Mouse (Mus musculus) liver, adult 2 months (tissue): ENCODE results near the gene Fxyd2. TPM values are rescaled to one million over a fixed set of nuclear protein-coding genes. Genes with fewer than 3 reads are reported as not detected.
A peak's percentile ranks its signal among the peaks of the same experiment; 100 is the strongest.

Source experiments
- DNase-seq: peaks from one replicate; pipeline ENCODE4 v3.0.0-alpha.2; 2011; ENCODE audit warnings: low read depth, low spot score; ENCODE audit errors: extremely low read depth
- H3K27ac ChIP-seq: fragments of 200-500 bp; replicated peaks from 2 replicates; pipeline ENCODE4 v1.5.1; 2012; ENCODE audit warnings: low read depth, mild to moderate bottlenecking, control low read depth, inconsistent platforms, low read length; ENCODE audit not compliant: insufficient read depth
- H3K27me3 ChIP-seq: fragments of 200-500 bp; 2 replicates; pipeline ENCODE4 v1.6.1; 2012; ENCODE audit warnings: mild to moderate bottlenecking, moderate library complexity, low read length, inconsistent platforms; ENCODE audit not compliant: control insufficient read depth, insufficient read depth
- H3K36me3 ChIP-seq: fragments of 200-500 bp; 2 replicates; pipeline ENCODE4 v1.6.1; 2012; ENCODE audit warnings: low read length, inconsistent platforms; ENCODE audit not compliant: control insufficient read depth, insufficient read depth
- H3K4me1 ChIP-seq: fragments of 200-500 bp; 2 replicates; pipeline ENCODE4 v1.6.1; 2011; ENCODE audit warnings: low read length; ENCODE audit not compliant: control insufficient read depth, insufficient read depth
- H3K4me3 ChIP-seq: fragments of 200-500 bp; 2 replicates; pipeline ENCODE4 v1.5.1; 2011; ENCODE audit warnings: low read depth, mild to moderate bottlenecking, control low read depth, low read length, moderate library complexity; ENCODE audit not compliant: insufficient read depth
- H3K79me2 ChIP-seq: fragments of 200-500 bp; 2 replicates; pipeline ENCODE4 v1.6.1; 2012; ENCODE audit warnings: inconsistent platforms, mild to moderate bottlenecking, low read length, moderate library complexity; ENCODE audit not compliant: control insufficient read depth, insufficient read depth
- H3K9ac ChIP-seq: fragments of 200-500 bp; 2 replicates; pipeline ENCODE4 v1.6.1; 2012; ENCODE audit warnings: low read depth, mild to moderate bottlenecking, control low read depth, inconsistent platforms, low read length
- CTCF ChIP-seq: fragments of 200-500 bp; IDR thresholded peaks from 2 replicates; pipeline ENCODE4 v1.5.1; 2011; ENCODE audit warnings: low read depth, low read length, control low read depth
- POLR2A ChIP-seq: fragments of 200-500 bp; IDR thresholded peaks from 2 replicates; pipeline ENCODE4 v1.6.1; 2011; ENCODE audit warnings: low read length, control low read depth; ENCODE audit not compliant: insufficient read depth; ENCODE audit errors: extremely low read depth
- WGBS: fragments of 180-500 bp; shearing (Covaris S2); methylation state at CpG from one replicate; pipeline ENCODE4 v1.1.7; 2018; 5-methylcytosine and 5-hydroxymethylcytosine counted together
- polyA plus RNA-seq: library from polyadenylated mRNA; depleted of rRNA; stranded (reverse); fragments of >200 nt; gene quantifications from 2 replicates; pipeline ENCODE4 v1.2.3, GENCODE M21; 2012
- total RNA-seq: library from RNA; depleted of rRNA; stranded (reverse); fragments of >200 nt; gene quantifications from 2 replicates; pipeline ENCODE4 v1.2.3, GENCODE M21; 2014

The Fxyd2 gene
- total and polyA plus RNA-seq, 2 experiments: 0.29 TPM; not detected in 1

GRCm38 (mm10) chr9:45373896-45374295 lies 25.6 kb upstream of the Fxyd2 start:
- no peaks in the 10 kb centered on the region for H3K79me2 ChIP-seq
- H3K9ac ChIP-seq: no peak overlapping the region
- DNase-seq: no peak

DNA sequence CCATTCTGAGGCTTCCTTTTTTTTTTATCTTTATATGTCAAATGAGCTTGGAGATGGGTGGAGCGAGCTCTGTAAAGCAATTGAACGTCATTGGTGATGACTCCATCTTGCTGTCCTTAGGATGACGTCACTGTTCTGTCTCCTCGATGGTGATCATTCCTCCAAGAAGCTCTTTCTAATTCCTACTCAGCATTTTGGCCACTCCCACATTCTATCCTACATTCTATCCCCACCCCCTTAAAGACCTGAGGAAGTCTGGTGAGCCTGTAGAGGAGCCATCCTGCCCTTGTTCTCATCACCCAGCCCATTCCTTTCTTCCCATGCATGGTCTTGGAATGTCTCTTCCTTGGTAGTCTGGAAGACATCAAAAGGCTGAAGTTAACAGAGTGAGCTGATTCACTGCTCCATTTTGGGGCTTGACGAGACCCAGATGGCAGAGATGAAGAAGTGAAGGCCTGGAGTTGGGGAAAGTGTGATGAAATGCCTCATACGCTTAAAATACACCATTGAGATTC lies 24.4 kb upstream of the Fxyd2 start:
- no peak for DNase-seq
- no peak overlapping the region for H3K9ac ChIP-seq
- WGBS: 94% methylated on average over 6 of the region's 6 CpGs
- peaks cover 3% of the 10 kb centered on the region; the same call in 1 of the 2 replicates for H3K4me1 ChIP-seq
- TF ChIP-seq CTCF (no peak), POLR2A (no peak)
- H3K79me2 ChIP-seq: no peaks in the 10 kb centered on the region
- no peak overlapping the region for H3K4me3 ChIP-seq
- no peaks in the 10 kb centered on the region for H3K36me3 ChIP-seq
- no peak overlapping the region for H3K27ac ChIP-seq
- H3K27me3 ChIP-seq: peaks cover 7% of the 10 kb centered on the region; the same call in 1 of the 2 replicates

More at GRCm38 (mm10) chr9:45373896-45374295, 25.6 kb upstream of the Fxyd2 start:
- Histone ChIP-seq H3K4me1 (peaks cover 3% of the 10 kb centered on the region; the same call in 1 of the 2 replicates), H3K36me3 (no peaks in the 10 kb centered on the region), H3K27me3 (peaks cover 7% of the 10 kb centered on the region; the same call in 1 of the 2 replicates), H3K27ac (no peak overlapping the region), H3K4me3 (no peak overlapping the region)
- TF ChIP-seq CTCF (no peak), POLR2A (no peak)
- 67% methylated on average over 3 of the region's 3 CpGs for WGBS

DNA sequence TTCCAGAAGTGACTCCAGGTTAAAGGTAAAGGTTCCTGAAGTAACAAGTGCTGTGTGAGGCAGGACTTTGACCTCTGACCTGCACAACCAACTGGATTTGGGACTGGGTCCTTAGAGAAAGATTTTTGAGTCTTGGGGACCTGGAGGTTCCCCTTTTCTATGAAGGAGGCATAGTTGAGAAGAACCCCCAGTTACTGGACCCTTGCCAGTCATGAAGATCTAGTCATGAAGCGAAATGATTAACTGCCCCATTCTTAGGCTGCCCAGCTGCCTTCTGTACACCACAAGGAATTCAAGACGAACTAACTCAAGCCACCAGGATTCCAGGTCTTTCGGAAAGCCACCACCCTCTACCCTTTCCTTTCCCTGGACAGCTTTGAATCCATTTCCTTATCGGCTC lies 23.0 kb upstream of the Fxyd2 start:
- Histone ChIP-seq H3K27ac (no peak overlapping the region), H3K79me2 (no peaks in the 10 kb centered on the region), H3K9ac (no peak overlapping the region), H3K36me3 (no peaks in the 10 kb centered on the region), H3K4me3 (no peak overlapping the region), H3K4me1 (peaks cover 3% of the 10 kb centered on the region; the same call in 1 of the 2 replicates), H3K27me3 (peaks cover 4% of the 10 kb centered on the region; the same call in 1 of the 2 replicates)
- 58% methylated on average over 4 of the region's 4 CpGs for WGBS
- TF ChIP-seq CTCF: no peak
- no peak for TF ChIP-seq POLR2A
- DNase-seq: peak; percentile 13

DNA sequence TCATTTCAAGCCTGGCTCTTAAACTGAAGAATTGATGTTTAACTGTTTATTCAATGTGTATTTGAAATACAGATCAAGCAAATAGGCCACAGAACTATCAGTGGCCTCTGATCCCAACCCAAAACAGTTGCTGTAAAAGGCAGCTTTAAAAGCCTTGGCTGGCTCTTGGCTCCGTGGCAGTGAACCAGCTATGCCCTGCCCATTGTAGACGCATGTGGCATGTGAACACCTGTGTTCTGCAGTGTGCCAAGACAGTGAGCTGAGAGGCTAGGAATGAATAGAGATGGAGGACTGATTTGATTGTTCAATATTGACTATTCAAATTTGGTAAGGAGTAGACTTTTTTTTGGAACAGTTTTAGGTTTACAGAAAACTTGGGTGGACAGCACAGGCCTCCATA lies 22.6 kb upstream of the Fxyd2 start:
- Histone ChIP-seq H3K27me3 (no peaks in the 10 kb centered on the region), H3K27ac (no peak overlapping the region), H3K4me3 (no peak overlapping the region), H3K4me1 (peaks cover 3% of the 10 kb centered on the region; the same call in 1 of the 2 replicates), H3K36me3 (no peaks in the 10 kb centered on the region), H3K9ac (no peak overlapping the region), H3K79me2 (no peaks in the 10 kb centered on the region)
- peak; percentile 61 for DNase-seq
- no peak for TF ChIP-seq CTCF
- TF ChIP-seq POLR2A: no peak
- WGBS: 22% methylated on average over 2 of the region's 2 CpGs

DNA sequence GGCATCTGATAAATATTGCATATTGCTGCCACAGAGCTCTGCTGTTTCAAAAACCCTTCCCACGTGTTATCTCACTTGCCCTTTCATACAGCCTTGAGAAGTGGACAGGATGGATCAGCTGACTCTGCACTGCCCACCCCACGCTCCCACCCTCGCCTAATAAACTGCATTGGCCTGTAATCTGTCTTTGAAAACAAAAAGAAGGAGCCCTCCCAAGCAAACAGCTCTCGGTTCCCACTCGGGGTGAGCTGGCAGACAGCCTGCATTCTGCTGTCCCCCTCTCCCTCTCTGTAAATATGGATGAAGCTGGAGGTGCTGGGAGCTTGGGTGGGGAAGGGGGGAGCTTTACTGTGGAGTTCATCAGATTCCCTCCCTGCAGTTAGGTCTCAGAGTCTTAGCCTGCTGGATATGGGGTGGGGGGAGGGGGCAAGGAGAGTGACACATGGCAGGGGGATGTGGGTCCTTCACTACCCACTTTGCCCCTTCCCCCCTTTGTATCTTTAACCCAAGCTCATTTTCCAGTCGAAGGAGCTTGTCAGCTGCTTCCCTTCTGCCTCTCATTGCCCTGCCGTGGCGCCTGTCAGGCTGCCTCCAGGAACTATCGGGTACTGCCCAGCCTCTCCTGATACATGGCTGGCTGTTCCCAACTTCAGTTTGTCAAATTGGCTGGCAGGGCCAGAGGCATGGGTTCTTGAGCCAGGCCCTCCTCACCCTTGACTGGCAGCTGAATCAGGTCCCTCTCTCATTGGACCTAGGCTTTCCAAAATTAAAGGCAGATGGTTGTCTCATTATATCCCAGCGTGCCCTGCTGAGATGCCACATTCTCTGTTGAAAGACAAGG lies 18.8 kb upstream of the Fxyd2 start:
- no peak overlapping the region for H3K27ac ChIP-seq
- no peak overlapping the region for H3K4me3 ChIP-seq
- peaks cover 3% of the 10 kb centered on the region; the same call in 1 of the 2 replicates for H3K4me1 ChIP-seq
- no peak overlapping the region for H3K9ac ChIP-seq
- 56% methylated on average over 10 of the region's 10 CpGs for WGBS
- no peaks in the 10 kb centered on the region for H3K27me3 ChIP-seq
- no peaks in the 10 kb centered on the region for H3K36me3 ChIP-seq
- no peaks in the 10 kb centered on the region for H3K79me2 ChIP-seq
- no peak for TF ChIP-seq CTCF
- no peak for TF ChIP-seq POLR2A
- DNase-seq: no peak
